Mouse (Mus musculus) liver, adult 2 months (tissue): Measurements from ENCODE around the gene Slain2.

Source experiments
- CTCF ChIP-seq: fragments of 200-500 bp; IDR thresholded peaks from 2 replicates; pipeline ENCODE4 v1.5.1; 2011; ENCODE audit warnings: low read depth, low read length, control low read depth
- POLR2A ChIP-seq: fragments of 200-500 bp; IDR thresholded peaks from 2 replicates; pipeline ENCODE4 v1.6.1; 2011; ENCODE audit warnings: low read length, control low read depth; ENCODE audit not compliant: insufficient read depth; ENCODE audit errors: extremely low read depth

DNA sequence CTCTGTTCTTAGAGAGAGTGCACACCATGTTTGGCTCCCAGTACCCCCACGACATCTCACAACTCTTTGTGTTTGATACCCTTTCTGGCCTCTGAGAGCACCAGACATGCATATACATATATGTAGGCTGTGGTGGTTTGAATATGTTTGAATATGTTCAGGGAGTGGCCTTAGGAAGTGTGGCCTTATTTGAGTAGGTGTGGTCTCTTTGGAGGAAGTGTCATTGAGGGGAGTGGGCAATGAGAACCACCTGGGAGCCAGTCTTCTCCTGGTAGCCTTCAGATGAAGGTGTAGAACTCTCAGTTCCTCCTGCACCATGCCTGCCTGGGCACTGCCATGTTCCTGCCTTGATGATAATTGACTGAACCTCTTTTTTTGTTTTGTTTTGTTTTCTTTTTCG lies 25.2 kb downstream of the Slain2 start:
- no peak for TF ChIP-seq CTCF
- TF ChIP-seq POLR2A: no peak
